Mouse (Mus musculus) bone marrow macrophage, adult 2 months (primary cell): ENCODE measurements at regions not wholly inside any gene's neighbourhood (a gene's known extent, or its start where the extent isn't known, plus 50 kb on each side); places are given as distances from the start of the nearest gene placed in this dataset.

Experiments
- H3K27ac ChIP-seq: 2 replicates; pipeline ENCODE4 v1.5.1; 2012; ENCODE audit warnings: low read depth, low read length; ENCODE audit not compliant: insufficient read depth
- H3K4me1 ChIP-seq: 2 replicates; pipeline ENCODE4 v1.6.1; 2012; ENCODE audit warnings: low read length; ENCODE audit not compliant: control insufficient read depth, insufficient read depth
- H3K4me3 ChIP-seq: 2 replicates; pipeline ENCODE4 v1.5.1; 2012; ENCODE audit warnings: mild to moderate bottlenecking, low read length, moderate library complexity; ENCODE audit not compliant: insufficient read depth
- CTCF ChIP-seq: IDR thresholded peaks from 2 replicates; pipeline ENCODE4 v1.5.1; 2012; ENCODE audit warnings: low read depth, mild to moderate bottlenecking, low read length, moderate library complexity
- POLR2A ChIP-seq: IDR thresholded peaks from 2 replicates; pipeline ENCODE4 v1.6.1; 2012; ENCODE audit warnings: mild to moderate bottlenecking, low read depth, low read length, borderline replicate concordance

GRCm38 (mm10) chr13:107246956-107247751 is 225.2 kb upstream of the Kif2a start:
- Histone ChIP-seq H3K4me3 (no peak overlapping the region), H3K27ac (no peak overlapping the region), H3K4me1 (no peaks in the 10 kb centered on the region)
- TF ChIP-seq POLR2A (no peak), CTCF (no peak)

- Histone ChIP-seq H3K4me1 (no peaks in the 10 kb centered on the region), H3K4me3 (no peak overlapping the region), H3K27ac (no peak overlapping the region)
- no peak for TF ChIP-seq POLR2A
- TF ChIP-seq CTCF: no peak
These were observed 222.2 kb upstream of the Kif2a start for GRCm38 (mm10) chr13:107244173-107244572.

- H3K4me1 ChIP-seq: no peaks in the 10 kb centered on the region
- H3K27ac ChIP-seq: no peak overlapping the region
- TF ChIP-seq POLR2A (no peak), CTCF (no peak)
- no peak overlapping the region for H3K4me3 ChIP-seq
These were observed 217.1 kb upstream of the Kif2a start for GRCm38 (mm10) chr13:107239035-107239387.

GRCm38 (mm10) chr13:107238364-107239034 is 216.6 kb upstream of the Kif2a start:
- TF ChIP-seq POLR2A: no peak
- no peak for TF ChIP-seq CTCF
- no peaks in the 10 kb centered on the region for H3K4me1 ChIP-seq
- no peak overlapping the region for H3K4me3 ChIP-seq
- H3K27ac ChIP-seq: no peak overlapping the region

GRCm38 (mm10) chr13:107219456-107219855 is 197.5 kb upstream of the Kif2a start:
- no peaks in the 10 kb centered on the region for H3K4me1 ChIP-seq
- H3K27ac ChIP-seq: no peak overlapping the region
- H3K4me3 ChIP-seq: no peak overlapping the region
- TF ChIP-seq POLR2A (no peak), CTCF (no peak)

- Histone ChIP-seq H3K4me1 (no peaks in the 10 kb centered on the region), H3K27ac (no peak overlapping the region), H3K4me3 (no peak overlapping the region)
- TF ChIP-seq CTCF: no peak
- no peak for TF ChIP-seq POLR2A
These were observed 196.4 kb upstream of the Kif2a start for GRCm38 (mm10) chr13:107218351-107218750.

GRCm38 (mm10) chr13:107217825-107218224 is 195.9 kb upstream of the Kif2a start:
- H3K4me3 ChIP-seq: no peak overlapping the region
- TF ChIP-seq CTCF: no peak
- no peaks in the 10 kb centered on the region for H3K4me1 ChIP-seq
- no peak overlapping the region for H3K27ac ChIP-seq

GRCm38 (mm10) chr13:107213281-107213680 is 191.4 kb upstream of the Kif2a start:
- no peak overlapping the region for H3K4me3 ChIP-seq
- no peak overlapping the region for H3K27ac ChIP-seq
- no peaks in the 10 kb centered on the region for H3K4me1 ChIP-seq
- TF ChIP-seq CTCF (no peak), POLR2A (no peak)

- Histone ChIP-seq H3K27ac (no peak overlapping the region), H3K4me1 (no peaks in the 10 kb centered on the region), H3K4me3 (no peak overlapping the region)
- TF ChIP-seq CTCF: no peak
- no peak for TF ChIP-seq POLR2A
These were observed 188.8 kb upstream of the Kif2a start for GRCm38 (mm10) chr13:107210676-107211075.
